9 mouse cellular contexts compared by ENCODE assay signal in genomic region chr12:113103846-113104451, GRCm38 (mm10). TPM values are rescaled to one million over a fixed set of nuclear protein-coding genes. Genes with fewer than 3 reads are reported as not detected.
DNase-seq lines count a peak whose midpoint lies in the region; ATAC-seq and TF ChIP-seq lines count a peak whose summit lies in the region.
"Had no signal": no experiment of that assay in that cellular context is flagged by ENCODE, and none has a peak within 500 bp of the region (broad histone marks: within the 10 kb centered on the region; RNA-seq: fewer than 3 reads in every experiment).

No protein-coding gene starts in this region.

- no peaks in the 10 kb centered on the region for H3K9me3 ChIP-seq in stomach, postnatal 0 days (ENCODE audit: control insufficient read depth, low read length)

- H3K27ac ChIP-seq in testis, adult 2 months (ENCODE audit: control insufficient read depth, insufficient read depth, low read depth, low read length) = no peak overlapping the region
- no peak overlapping the region for H3K27ac ChIP-seq in stomach, postnatal 0 days (replicated peaks)

- TF ChIP-seq POLR2A in testis, adult 2 months (IDR thresholded peaks at IDR 0.05; ENCODE audit: control insufficient read depth, low read depth, low read length) = no peak

- peak overlapping the region; percentile 11 for H3K4me3 ChIP-seq in testis, adult 2 months (ENCODE audit: control insufficient read depth, low read depth, low read length)
- H3K4me3 ChIP-seq in stomach, postnatal 0 days (ENCODE audit: low read depth, low read length) = no peak overlapping the region

- no peak overlapping the region for H3K4me2 ChIP-seq in stomach, postnatal 0 days (replicated peaks; ENCODE audit: low read depth)

- peak; percentile 11; the same call in 1 of the 2 replicates for ATAC-seq in granulocyte monocyte progenitor cell, adult 5-6 weeks (replicated peaks; ENCODE audit: poor library complexity, severe bottlenecking)
- peak; percentile 36; the same call in 1 of the 2 replicates for ATAC-seq in stomach, postnatal 0 days (ENCODE audit: low FRiP score, low TSS enrichment)

- peaks cover 10% of the 10 kb centered on the region for H3K4me1 ChIP-seq in testis, adult 2 months (ENCODE audit: control insufficient read depth, insufficient read depth, low read length)
- H3K4me1 ChIP-seq in stomach, postnatal 0 days (replicated peaks; ENCODE audit: control insufficient read depth, insufficient read depth) = no peaks in the 10 kb centered on the region; the same call in 1 of the 2 replicates

- H3K9ac ChIP-seq in stomach, postnatal 0 days (ENCODE audit: low read length) = no peak overlapping the region

- TF ChIP-seq CTCF in testis, adult 2 months (IDR thresholded peaks at IDR 0.05; ENCODE audit: control insufficient read depth, insufficient read depth, insufficient replicate concordance, low read depth, low read length) = peak; percentile 32; the same call in 1 of the 2 replicates
- TF ChIP-seq CTCF in stomach, postnatal 0 days (IDR thresholded peaks at IDR 0.05; ENCODE audit: low read depth) = peak; percentile 64

- peak; percentile 47 for DNase-seq in embryo, embryonic 10 days (ENCODE audit: low spot score)
- no peak for DNase-seq in embryo, embryonic 10.5 days (ENCODE audit: low spot score)
- no peak for DNase-seq in testis, postnatal 14 days (ENCODE audit: low spot score)
- DNase-seq in stomach, postnatal 0 days (ENCODE audit: low spot score) = peak; percentile 46
- DNase-seq in layer of hippocampus, postnatal 36 days = no peak
- no peak for DNase-seq in layer of hippocampus, postnatal 25 days (ENCODE audit: extremely low spot score in 1 of 2, low spot score in 1 of 2)
- DNase-seq: left cerebral cortex, postnatal 4 days had no signal

- WGBS in stomach, postnatal 0 days = 73% methylated on average over 8 of the region's 8 CpGs

- H3K27me3 ChIP-seq in testis, adult 2 months (ENCODE audit: control insufficient read depth, insufficient read depth, low read length) = no peaks in the 10 kb centered on the region
- no peaks in the 10 kb centered on the region for H3K27me3 ChIP-seq in stomach, postnatal 0 days (ENCODE audit: control insufficient read depth, insufficient read depth, low read length)

- no peak for TF ChIP-seq EP300 in stomach, postnatal 0 days (optimal IDR thresholded peaks at IDR 0.05)

- H3K36me3 ChIP-seq in testis, adult 2 months (ENCODE audit: control insufficient read depth, insufficient read depth, low read length) = no peaks in the 10 kb centered on the region
- no peaks in the 10 kb centered on the region for H3K36me3 ChIP-seq in stomach, postnatal 0 days (ENCODE audit: control insufficient read depth, insufficient read depth, low read length)

RNA-seq across cellular contexts. Expression of gene Mta1, which starts 5.9 kb away (rescaled TPM):
- 57.9 and 63.9 TPM in 2 replicates for polyA plus RNA-seq in testis, adult 2 months (2012; rRNA removed)
- 73.6 and 85.1 TPM in 2 replicates for total RNA-seq in granulocyte monocyte progenitor cell, adult 5-6 weeks (2014; fragmentation: Nextera tagmentation)
- total RNA-seq in granulocyte monocyte progenitor cell, adult 5-6 weeks (2017) = 21.0 and 27.6 TPM in 2 replicates
- polyA plus RNA-seq in stomach, postnatal 0 days (2015; fragmentation: Nextera tagmentation; extraction: Ambion mirVana) = 4.9 and 5.3 TPM in 2 replicates
- total RNA-seq in layer of hippocampus, postnatal 36 days (2021) = 10 to 100 TPM; 69.1 to 77.8 TPM
- 10 to 100 TPM; 73.9 to 84.4 TPM for total RNA-seq in layer of hippocampus, postnatal 25 days (2021)

RNA-seq across cellular contexts. Expression of gene Tex22, which starts 29.6 kb away (rescaled TPM):
- polyA plus RNA-seq in testis, adult 2 months (2012; rRNA removed) = 451 and 544 TPM in 2 replicates
- not detected in 2 replicates for total RNA-seq in granulocyte monocyte progenitor cell, adult 5-6 weeks (2014; fragmentation: Nextera tagmentation)
- total RNA-seq in granulocyte monocyte progenitor cell, adult 5-6 weeks (2017) = not detected in 2 replicates
- polyA plus RNA-seq in stomach, postnatal 0 days (2015; fragmentation: Nextera tagmentation; extraction: Ambion mirVana) = not detected in 2 replicates
- total RNA-seq in layer of hippocampus, postnatal 36 days (2021) = under 1 TPM; 0.27 to 0.46 TPM
- 1 to 10 TPM in 1 of 2 experiments, under 1 TPM in 1; 0.64 to 1.2 TPM for total RNA-seq in layer of hippocampus, postnatal 25 days (2021)

RNA-seq across cellular contexts. Expression of gene Crip2, which starts 36.1 kb away (rescaled TPM):
- polyA plus RNA-seq in testis, adult 2 months (2012; rRNA removed) = 178 and 179 TPM in 2 replicates
- not detected in 2 replicates for total RNA-seq in granulocyte monocyte progenitor cell, adult 5-6 weeks (2014; fragmentation: Nextera tagmentation)
- total RNA-seq in granulocyte monocyte progenitor cell, adult 5-6 weeks (2017) = 0.46 TPM in 1 of 2 replicates, not detected in the other
- polyA plus RNA-seq in stomach, postnatal 0 days (2015; fragmentation: Nextera tagmentation; extraction: Ambion mirVana) = 106 and 112 TPM in 2 replicates
- total RNA-seq in layer of hippocampus, postnatal 36 days (2021) = 10 to 100 TPM; 93.0 to 95.4 TPM
- 100 to 1,000 TPM; 110 to 113 TPM for total RNA-seq in layer of hippocampus, postnatal 25 days (2021)

RNA-seq across cellular contexts. Expression of gene Crip1, which starts 42.2 kb away (rescaled TPM):
- 30.4 and 106 TPM in 2 replicates for polyA plus RNA-seq in testis, adult 2 months (2012; rRNA removed)
- 161 and 242 TPM in 2 replicates for total RNA-seq in granulocyte monocyte progenitor cell, adult 5-6 weeks (2014; fragmentation: Nextera tagmentation)
- total RNA-seq in granulocyte monocyte progenitor cell, adult 5-6 weeks (2017) = 84.6 and 103 TPM in 2 replicates
- 585 and 865 TPM in 2 replicates for polyA plus RNA-seq in stomach, postnatal 0 days (2015; fragmentation: Nextera tagmentation; extraction: Ambion mirVana)
- 10 to 100 TPM in 1 of 2 experiments, 1 to 10 TPM in 1; 8.9 to 12.6 TPM for total RNA-seq in layer of hippocampus, postnatal 36 days (2021)
- total RNA-seq in layer of hippocampus, postnatal 25 days (2021) = 10 to 100 TPM in 1 of 2 experiments, 1 to 10 TPM in 1; 7.6 to 12.6 TPM

RNA-seq across cellular contexts. Expression of gene Tedc1, which starts 52.3 kb away (rescaled TPM):
- polyA plus RNA-seq in testis, adult 2 months (2012; rRNA removed) = 46.9 and 48.0 TPM in 2 replicates
- total RNA-seq in granulocyte monocyte progenitor cell, adult 5-6 weeks (2014; fragmentation: Nextera tagmentation) = 6.5 and 11.1 TPM in 2 replicates
- total RNA-seq in granulocyte monocyte progenitor cell, adult 5-6 weeks (2017) = 6.1 and 22.6 TPM in 2 replicates
- polyA plus RNA-seq in stomach, postnatal 0 days (2015; fragmentation: Nextera tagmentation; extraction: Ambion mirVana) = 5.7 and 6.0 TPM in 2 replicates
- total RNA-seq in layer of hippocampus, postnatal 36 days (2021) = 1 to 10 TPM in 1 of 2 experiments, under 1 TPM in 1; 0.82 to 1.5 TPM
- 1 to 10 TPM; 1.1 to 1.2 TPM for total RNA-seq in layer of hippocampus, postnatal 25 days (2021)

Comparison
In these comparisons a context has a peak if more than half of its experiments do, and no peak if none do; other contexts are left out.
1. DNase-seq: peak in embryo, embryonic 10 days (single experiment) and stomach, postnatal 0 days (single experiment); none in embryo, embryonic 10.5 days (single experiment), testis, postnatal 14 days (single experiment), layer of hippocampus, postnatal 36 days (0 of 2) and layer of hippocampus, postnatal 25 days (0 of 2).
2. RNA of gene Crip2, which starts 36.1 kb away (total RNA-seq): 110 to 113 TPM in layer of hippocampus, postnatal 25 days and 93.0 to 95.4 TPM in layer of hippocampus, postnatal 36 days; 0.46 TPM in granulocyte monocyte progenitor cell, adult 5-6 weeks; every median in the first group is over 10 times any median in the second.